Comparison of ENCODE assay signal across 8 mouse cellular contexts in genomic region chr15:85811535-85812277, GRCm38 (mm10). TPM values are rescaled to one million over a fixed set of nuclear protein-coding genes. Genes with fewer than 3 reads are reported as not detected.
DNase-seq lines count a peak whose midpoint lies in the region; ATAC-seq and TF ChIP-seq lines count a peak whose summit lies in the region.

Cdpf1 (minus strand) TSS chr15:85811697.

- H3K9ac ChIP-seq in heart, embryonic 12.5 days = peak within 1 kb of the TSS; percentile 81
- peak within 1 kb of the TSS; percentile 83 for H3K9ac ChIP-seq in kidney, postnatal 0 days (ENCODE audit: low read depth, low read length)
- peak within 1 kb of the TSS; percentile 89 for H3K9ac ChIP-seq in liver, embryonic 11.5 days (ENCODE audit: low read depth, low read length)
- peak within 1 kb of the TSS; percentile 67 for H3K9ac ChIP-seq in stomach, embryonic 14.5 days (replicated peaks; ENCODE audit: low read depth, low read length)

- peak within 1 kb of the TSS; percentile 82 for H3ac ChIP-seq in C2C12 (ENCODE audit: control insufficient read depth, insufficient read length, low read depth)

- H3K27ac ChIP-seq in heart, embryonic 12.5 days (ENCODE audit: poor library complexity, severe bottlenecking) = peak within 1 kb of the TSS; percentile 95
- H3K27ac ChIP-seq in kidney, postnatal 0 days = peak within 1 kb of the TSS; percentile 92
- peak within 1 kb of the TSS; percentile 86 for H3K27ac ChIP-seq in liver, embryonic 11.5 days (ENCODE audit: low read depth, low read length)
- H3K27ac ChIP-seq in stomach, embryonic 14.5 days (ENCODE audit: low read length) = peak within 1 kb of the TSS; percentile 85

- peaks cover 44% of the 10 kb centered on the region for H3K4me1 ChIP-seq in erythroblast, embryonic 14.5 days (ENCODE audit: control insufficient read depth)
- peaks cover 9% of the 10 kb centered on the region for H3K4me1 ChIP-seq in heart, embryonic 12.5 days (replicated peaks)
- H3K4me1 ChIP-seq in kidney, postnatal 0 days (replicated peaks; ENCODE audit: insufficient read depth, low read length) = no peaks in the 10 kb centered on the region
- peaks cover 14% of the 10 kb centered on the region for H3K4me1 ChIP-seq in liver, embryonic 11.5 days (replicated peaks; ENCODE audit: control insufficient read depth, insufficient read depth, low read length)
- peaks cover 8% of the 10 kb centered on the region; the same call in 1 of the 2 replicates for H3K4me1 ChIP-seq in stomach, embryonic 14.5 days (ENCODE audit: control insufficient read depth, insufficient read depth, low read length)

- peak within 1 kb of the TSS; percentile 62 for H3K4me3 ChIP-seq in C2C12 (ENCODE audit: insufficient read depth, poor library complexity, severe bottlenecking)
- H3K4me3 ChIP-seq in erythroblast, embryonic 14.5 days (replicated peaks) = peak within 1 kb of the TSS; percentile 82
- peak within 1 kb of the TSS; percentile 68 for H3K4me3 ChIP-seq in heart, embryonic 12.5 days
- peak within 1 kb of the TSS; percentile 84 for H3K4me3 ChIP-seq in kidney, postnatal 0 days (replicated peaks; ENCODE audit: low read depth, low read length)
- H3K4me3 ChIP-seq in liver, embryonic 11.5 days (ENCODE audit: low read depth, low read length) = peak within 1 kb of the TSS; percentile 85
- H3K4me3 ChIP-seq in stomach, embryonic 14.5 days (ENCODE audit: low read depth, low read length) = peak within 1 kb of the TSS; percentile 81

- peaks cover 20% of the 10 kb centered on the region for H3K9me3 ChIP-seq in erythroblast, embryonic 14.5 days (ENCODE audit: control insufficient read depth, low read length)
- 0 out of 2 replicates have a peak, but pooled peaks cover 4% of the 10 kb centered on the region for H3K9me3 ChIP-seq in heart, embryonic 12.5 days (replicated peaks)
- H3K9me3 ChIP-seq in kidney, postnatal 0 days (replicated peaks; ENCODE audit: low read length) = no peaks in the 10 kb centered on the region
- H3K9me3 ChIP-seq in liver, embryonic 11.5 days (ENCODE audit: control insufficient read depth, low read length) = no peaks in the 10 kb centered on the region
- H3K9me3 ChIP-seq in stomach, embryonic 14.5 days (ENCODE audit: control insufficient read depth, low read depth, low read length) = no peaks in the 10 kb centered on the region

- TF ChIP-seq POLR2A in brain, embryonic 14.5 days (IDR thresholded peaks at IDR 0.05; ENCODE audit: borderline replicate concordance, extremely low read depth, insufficient read depth, insufficient read length, poor library complexity, severe bottlenecking) = peak; percentile 75; the same call in 1 of the 2 replicates

- peaks cover 30% of the 10 kb centered on the region for H3K27me3 ChIP-seq in C2C12 (ENCODE audit: control insufficient read depth, insufficient read depth, insufficient read length)
- H3K27me3 ChIP-seq in erythroblast, embryonic 14.5 days (ENCODE audit: control insufficient read depth) = no peaks in the 10 kb centered on the region; the same call in 1 of the 2 replicates
- H3K27me3 ChIP-seq in heart, embryonic 12.5 days (replicated peaks) = 0 out of 2 replicates have a peak, but pooled peaks cover 4% of the 10 kb centered on the region
- no peaks in the 10 kb centered on the region for H3K27me3 ChIP-seq in kidney, postnatal 0 days (ENCODE audit: insufficient read depth, low read length)
- no peaks in the 10 kb centered on the region for H3K27me3 ChIP-seq in liver, embryonic 11.5 days (replicated peaks; ENCODE audit: control insufficient read depth, insufficient read depth, low read length)
- H3K27me3 ChIP-seq in stomach, embryonic 14.5 days (ENCODE audit: control insufficient read depth, insufficient read depth, low read length) = no peaks in the 10 kb centered on the region

- WGBS in heart, embryonic 12.5 days = 3% methylated on average over 35 of the region's 36 CpGs
- WGBS in kidney, postnatal 0 days = 2% methylated on average over 36 of the region's 36 CpGs
- WGBS in liver, embryonic 11.5 days = 3% methylated on average over 36 of the region's 36 CpGs
- WGBS in stomach, embryonic 14.5 days = 2% methylated on average over 36 of the region's 36 CpGs

- ATAC-seq in heart, embryonic 12.5 days (ENCODE audit: insufficient number of reproducible peaks, low FRiP score) = peak; percentile 96
- ATAC-seq in kidney, postnatal 0 days (replicated peaks; ENCODE audit: low FRiP score, low read depth) = peak; percentile 96
- ATAC-seq in liver, embryonic 11.5 days (replicated peaks; ENCODE audit: low FRiP score) = peak; percentile 94
- peak; percentile 96 for ATAC-seq in stomach, embryonic 14.5 days (ENCODE audit: insufficient number of reproducible peaks, insufficient read depth, low FRiP score, low read depth)

- H3K79me2 ChIP-seq in C2C12 (ENCODE audit: control insufficient read depth, insufficient read depth) = no peaks in the 10 kb centered on the region

- no peaks in the 10 kb centered on the region for H3K36me3 ChIP-seq in C2C12 (ENCODE audit: control insufficient read depth, insufficient read depth)
- H3K36me3 ChIP-seq in erythroblast, embryonic 14.5 days (ENCODE audit: control insufficient read depth) = peaks cover 18% of the 10 kb centered on the region
- no peaks in the 10 kb centered on the region for H3K36me3 ChIP-seq in heart, embryonic 12.5 days
- no peaks in the 10 kb centered on the region for H3K36me3 ChIP-seq in kidney, postnatal 0 days (ENCODE audit: insufficient read depth, low read length)
- no peaks in the 10 kb centered on the region for H3K36me3 ChIP-seq in liver, embryonic 11.5 days (ENCODE audit: control insufficient read depth, insufficient read depth, low read length)
- H3K36me3 ChIP-seq in stomach, embryonic 14.5 days (ENCODE audit: control insufficient read depth, insufficient read depth, low read length) = no peaks in the 10 kb centered on the region

- no peaks in the 10 kb centered on the region for H3K79me3 ChIP-seq in C2C12 (ENCODE audit: low read depth)

- TF ChIP-seq CTCF in C2C12 (IDR thresholded peaks at IDR 0.05; ENCODE audit: control insufficient read depth, insufficient read depth, insufficient read length) = no peak
- TF ChIP-seq CTCF in brain, embryonic 14.5 days (IDR thresholded peaks at IDR 0.05; ENCODE audit: borderline replicate concordance, extremely low read depth, insufficient read depth, insufficient read length) = peak; percentile 14; the same call in 1 of the 2 replicates
- TF ChIP-seq CTCF in kidney, postnatal 0 days (IDR thresholded peaks at IDR 0.05; ENCODE audit: low read depth) = no peak

- H3K4me2 ChIP-seq in heart, embryonic 12.5 days = peak within 1 kb of the TSS; percentile 87
- H3K4me2 ChIP-seq in kidney, postnatal 0 days (ENCODE audit: low read length) = peak within 1 kb of the TSS; percentile 85
- peak within 1 kb of the TSS; percentile 67 for H3K4me2 ChIP-seq in liver, embryonic 11.5 days
- peak within 1 kb of the TSS; percentile 91 for H3K4me2 ChIP-seq in stomach, embryonic 14.5 days (replicated peaks; ENCODE audit: low read depth, low read length)

- DNase-seq in brain, embryonic 14.5 days (ENCODE audit: low read depth) = peak; percentile 98
- DNase-seq in kidney, postnatal 0 days (ENCODE audit: low spot score) = peak; percentile 99
- peak; percentile 97 for DNase-seq in liver, embryonic 11.5 days (ENCODE audit: low spot score)
- DNase-seq in naive thymus-derived CD4-positive, alpha-beta T cell, adult 2 months (ENCODE audit: low read depth) = peak; percentile 99

TF ChIP-seq in C2C12, 6 proteins besides CTCF, POLR2A, EP300 and RAD21:
- TF ChIP-seq USF1 (IDR thresholded peaks at IDR 0.05; ENCODE audit: low read depth) (no peak), FOSL1 (IDR thresholded peaks at IDR 0.05; ENCODE audit: insufficient read depth, low read length, poor library complexity, severe bottlenecking) (no peak), MAX (IDR thresholded peaks at IDR 0.05) (peak; percentile 55), MYOD1 (IDR thresholded peaks at IDR 0.05; ENCODE audit: control insufficient read depth, insufficient read length, low read depth) (no peak), CEBPB (IDR thresholded peaks at IDR 0.05; ENCODE audit: low read depth) (no peak)
TF ChIP-seq in C2C12: peak in this region for 1.

RNA-seq across cellular contexts. Expression of gene Cdpf1, which starts in this region (rescaled TPM):
- 17.0 TPM for polyA plus RNA-seq in C2C12 (2012; fragmentation: generic; extraction: Trizol)
- 14.3 and 23.7 TPM in 2 replicates for polyA plus RNA-seq in brain, embryonic 14.5 days (2012; rRNA removed)
- polyA plus RNA-seq in erythroblast, embryonic 14.5 days (2012) = 1.8 and 4.8 TPM in 2 replicates
- polyA plus RNA-seq in heart, embryonic 12.5 days (2016; fragmentation: Nextera tagmentation; extraction: Ambion mirVana) = 34.4 and 35.7 TPM in 2 replicates
- 35.3 and 38.5 TPM in 2 replicates for polyA plus RNA-seq in kidney, postnatal 0 days (2015; fragmentation: Nextera tagmentation; extraction: Ambion mirVana)
- polyA plus RNA-seq in liver, embryonic 11.5 days (2014; fragmentation: Nextera tagmentation; extraction: Ambion mirVana) = 43.1 and 49.7 TPM in 2 replicates
- polyA plus RNA-seq in stomach, embryonic 14.5 days (2014; fragmentation: Nextera tagmentation; extraction: Ambion mirVana) = 27.1 TPM in 2 replicates

Comparison
In these comparisons a context has a peak if more than half of its experiments do, and no peak if none do; other contexts are left out.
1. Peak in every context shown above with its lines: DNase-seq, ATAC-seq, H3K4me3 ChIP-seq and H3K27ac ChIP-seq.